Mouse (Mus musculus) kidney, postnatal 0 days (tissue): ENCODE results near the gene Kyat1. TPM values are rescaled to one million over a fixed set of nuclear protein-coding genes. Genes with fewer than 3 reads are reported as not detected.
A peak's percentile ranks its signal among the peaks of the same experiment; 100 is the strongest.

Source experiments
- ATAC-seq: fragments of 200-750 bp; cut with Nextera tagmentation; replicated peaks from 2 replicates; pipeline ENCODE4 v1.8.0; 2017; ENCODE audit warnings: low read depth, moderate number of reproducible peaks, moderate TSS enrichment, moderate library complexity; ENCODE audit not compliant: low FRiP score
- DNase-seq: peaks from one replicate; pipeline ENCODE4 v3.0.0-alpha.2; 2016; ENCODE audit warnings: low spot score
- H3K27ac ChIP-seq: fragments of 300-500 bp; sonication (generic); 2 replicates; pipeline ENCODE4 v1.5.1; 2014; ENCODE audit warnings: mild to moderate bottlenecking
- H3K27me3 ChIP-seq: fragments of 300-500 bp; sonication (generic); 2 replicates; pipeline ENCODE4 v1.6.1; 2014; ENCODE audit warnings: low read length, mixed read lengths; ENCODE audit not compliant: insufficient read depth
- H3K36me3 ChIP-seq: fragments of 300-500 bp; sonication (generic); 2 replicates; pipeline ENCODE4 v1.6.1; 2014; ENCODE audit warnings: low read length, mixed read lengths; ENCODE audit not compliant: insufficient read depth
- H3K4me1 ChIP-seq: fragments of 300-500 bp; sonication (generic); replicated peaks from 2 replicates; pipeline ENCODE4 v1.6.1; 2014; ENCODE audit warnings: antibody characterized with exemption, low read length, mixed read lengths; ENCODE audit not compliant: insufficient read depth
- H3K4me2 ChIP-seq: fragments of 300-500 bp; sonication (generic); 2 replicates; pipeline ENCODE4 v1.6.1; 2014; ENCODE audit warnings: mild to moderate bottlenecking, low read length, moderate library complexity, mixed read lengths
- H3K4me3 ChIP-seq: fragments of 300-500 bp; sonication (generic); replicated peaks from 2 replicates; pipeline ENCODE4 v1.5.1; 2014; ENCODE audit warnings: low read depth, low read length
- H3K9ac ChIP-seq: fragments of 300-500 bp; sonication (generic); 2 replicates; pipeline ENCODE4 v1.6.1; 2014; ENCODE audit warnings: low read depth, low read length
- H3K9me3 ChIP-seq: fragments of 300-500 bp; sonication (generic); replicated peaks from 2 replicates; pipeline ENCODE4 v1.6.1; 2016; ENCODE audit warnings: low read length, inconsistent platforms, mixed read lengths
- CTCF ChIP-seq: IDR thresholded peaks from 2 replicates; pipeline ENCODE4 v1.5.1; 2016; ENCODE audit warnings: antibody characterized with exemption, low read depth, mild to moderate bottlenecking, moderate library complexity
- WGBS: fragments of 180-500 bp; shearing (Covaris S2); extraction: QIAGEN DNeasy Blood & Tissue Kit; methylation state at CpG from one replicate; pipeline ENCODE4 v1.1.7; 2014; 5-methylcytosine and 5-hydroxymethylcytosine counted together
- polyA plus RNA-seq: library from polyadenylated mRNA; unstranded; fragments of >200 nt; fragmentation: Nextera tagmentation; extraction: Ambion mirVana; gene quantifications from 2 replicates; pipeline ENCODE4 v1.2.1, GENCODE M21; 2015

The Kyat1 gene
- 22.7 and 22.9 TPM in 2 replicates for polyA plus RNA-seq

- 0% methylated on average over 44 of the region's 44 CpGs for whole genome bisulfite sequencing
- H3K4me3 ChIP-seq = peak within 1 kb of the TSS; percentile 74
- H3K9me3 ChIP-seq = no peaks in the 10 kb centered on the region
- H3K4me2 ChIP-seq = peak within 1 kb of the TSS; percentile 93
- peaks cover 13% of the 10 kb centered on the region; the same call in 1 of the 2 replicates for H3K4me1 ChIP-seq
- ATAC-seq (peak; percentile 93), DNase-seq (peak; percentile 98)
- no peaks in the 10 kb centered on the region for H3K36me3 ChIP-seq
- no peaks in the 10 kb centered on the region for H3K27me3 ChIP-seq
- TF ChIP-seq CTCF = no peak
- peak within 1 kb of the TSS; percentile 71 for H3K9ac ChIP-seq
- H3K27ac ChIP-seq = peak within 1 kb of the TSS; percentile 69
These were observed at the start of gene Kyat1 for GRCm38 (mm10) chr2:30205629-30206357. Gene Kyat1 (minus strand): TSS chr2:30205847.

- no peak overlapping the region for H3K4me3 ChIP-seq
- TF ChIP-seq CTCF = no peak
- H3K9ac ChIP-seq = no peak overlapping the region
- no peak overlapping the region for H3K4me2 ChIP-seq
- DNase-seq (no peak), ATAC-seq (no peak)
- 74% methylated on average over 5 of the region's 5 CpGs for WGBS
- no peaks in the 10 kb centered on the region for H3K27me3 ChIP-seq
- H3K9me3 ChIP-seq = no peaks in the 10 kb centered on the region
- peaks cover 32% of the 10 kb centered on the region for H3K36me3 ChIP-seq
- no peak overlapping the region for H3K27ac ChIP-seq
- H3K4me1 ChIP-seq = no peaks in the 10 kb centered on the region; the same call in 1 of the 2 replicates
These were observed 48.2 kb upstream of the Kyat1 start for GRCm38 (mm10) chr2:30253809-30254208.

- WGBS = 58% methylated on average over 3 of the region's 3 CpGs
- ATAC-seq = no peak
- TF ChIP-seq CTCF = no peak
- Histone ChIP-seq H3K4me1 (no peaks in the 10 kb centered on the region; the same call in 1 of the 2 replicates), H3K27me3 (no peaks in the 10 kb centered on the region), H3K4me3 (no peak overlapping the region), H3K9ac (no peak overlapping the region), H3K27ac (peak overlapping the region; percentile 47), H3K9me3 (no peaks in the 10 kb centered on the region), H3K36me3 (peaks cover 34% of the 10 kb centered on the region), H3K4me2 (no peak overlapping the region)
- no peak for DNase-seq
These were observed 46.9 kb upstream of the Kyat1 start for GRCm38 (mm10) chr2:30252521-30252920.

GRCm38 (mm10) chr2:30251417-30252104 lies 45.9 kb upstream of the Kyat1 start:
- Histone ChIP-seq H3K4me1 (no peaks in the 10 kb centered on the region; the same call in 1 of the 2 replicates), H3K27ac (peak overlapping the region; percentile 47), H3K9me3 (no peaks in the 10 kb centered on the region), H3K4me2 (no peak overlapping the region), H3K9ac (no peak overlapping the region), H3K27me3 (no peaks in the 10 kb centered on the region), H3K36me3 (peaks cover 24% of the 10 kb centered on the region; the same call in 1 of the 2 replicates), H3K4me3 (no peak overlapping the region)
- WGBS = 60% methylated on average over 5 of the region's 5 CpGs
- DNase-seq (peak; percentile 9), ATAC-seq (peak; percentile 84)
- no peak for TF ChIP-seq CTCF

- WGBS = 90% methylated on average over 10 of the region's 10 CpGs
- no peak overlapping the region for H3K27ac ChIP-seq
These were observed 44.8 kb upstream of the Kyat1 start for GRCm38 (mm10) chr2:30250166-30251128.

More at GRCm38 (mm10) chr2:30250166-30251128, 44.8 kb upstream of the Kyat1 start:
- H3K27me3 ChIP-seq = no peaks in the 10 kb centered on the region
- H3K4me2 ChIP-seq = no peak overlapping the region
- H3K36me3 ChIP-seq = peaks cover 13% of the 10 kb centered on the region; the same call in 1 of the 2 replicates
- no peaks in the 10 kb centered on the region for H3K9me3 ChIP-seq
- no peak for TF ChIP-seq CTCF
- DNase-seq (no peak), ATAC-seq (no peak)
- H3K9ac ChIP-seq = no peak overlapping the region
- no peak overlapping the region for H3K4me3 ChIP-seq
- no peaks in the 10 kb centered on the region; the same call in 1 of the 2 replicates for H3K4me1 ChIP-seq
